Comparison of ENCODE assay signal across 7 mouse cellular contexts in the genomic region with DNA sequence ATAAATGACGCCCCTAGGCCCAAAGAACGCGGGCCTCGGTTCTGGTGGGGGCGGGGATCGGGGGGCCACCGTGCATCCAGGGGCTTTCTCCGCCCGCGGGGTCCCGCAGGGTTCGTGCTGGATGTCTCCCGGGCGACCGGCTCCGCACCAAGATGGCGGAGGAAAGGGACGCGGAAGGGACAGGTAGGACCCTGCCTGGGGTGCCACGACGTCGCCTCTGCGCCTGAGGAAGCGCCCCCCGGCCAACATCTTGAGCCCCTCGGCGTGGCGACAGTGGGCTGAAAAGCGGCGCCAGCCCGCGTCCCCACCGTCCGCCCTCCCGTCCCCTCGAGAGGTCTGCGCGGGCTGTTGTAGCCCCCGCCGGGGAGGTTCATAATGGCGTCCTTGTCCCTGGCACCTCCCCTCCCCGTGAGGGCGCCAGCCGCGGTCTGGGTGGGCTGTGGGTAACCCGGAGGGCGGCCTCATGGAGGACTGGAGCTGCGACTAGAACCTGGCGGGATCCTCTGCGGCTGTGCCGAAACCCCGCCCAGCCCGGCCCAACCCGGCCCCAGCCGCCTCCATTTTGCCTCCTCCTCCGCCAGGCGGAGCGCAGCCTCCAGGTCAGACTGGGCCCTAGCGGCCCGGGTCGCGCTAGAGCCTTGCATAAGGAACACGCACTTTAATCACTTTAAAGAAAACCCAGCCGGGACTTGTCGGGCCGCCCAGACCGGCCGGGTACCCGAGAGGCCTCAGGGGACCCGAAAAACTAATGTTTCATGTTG. TPM values are rescaled to one million over a fixed set of nuclear protein-coding genes. Genes with fewer than 3 reads are reported as not detected.
DNase-seq lines count a peak whose midpoint lies in the region; ATAC-seq and TF ChIP-seq lines count a peak whose summit lies in the region.

A gene (plus strand): TSS at position 135 of the 761 bp plus-strand sequence.

- H3K36me3 ChIP-seq in intestine, postnatal 0 days (ENCODE audit: control insufficient read depth, insufficient read depth): no peaks in the 10 kb centered on the region
- H3K36me3 ChIP-seq in midbrain, embryonic 12.5 days: no peaks in the 10 kb centered on the region
- no peaks in the 10 kb centered on the region for H3K36me3 ChIP-seq in small intestine, adult 2 months (ENCODE audit: control insufficient read depth, insufficient read depth, low read length)

- H3K4me3 ChIP-seq in intestine, postnatal 0 days (ENCODE audit: low read depth, low read length): peak within 1 kb of the TSS; percentile 73
- H3K4me3 ChIP-seq in midbrain, embryonic 12.5 days: peak within 1 kb of the TSS; percentile 70
- peak within 1 kb of the TSS; percentile 93 for H3K4me3 ChIP-seq in small intestine, adult 2 months (ENCODE audit: low read depth, low read length)

- peak; percentile 75 for TF ChIP-seq CTCF in intestine, postnatal 0 days (IDR thresholded peaks at IDR 0.05; ENCODE audit: low read depth)
- peak; percentile 55; the same call in 1 of the 2 replicates for TF ChIP-seq CTCF in small intestine, adult 2 months (IDR thresholded peaks at IDR 0.05; ENCODE audit: extremely low read depth, insufficient read length, insufficient replicate concordance, low read depth, low read length)

- no peaks in the 10 kb centered on the region for H3K4me1 ChIP-seq in intestine, postnatal 0 days (replicated peaks; ENCODE audit: control insufficient read depth, insufficient read depth, low read length)
- no peaks in the 10 kb centered on the region for H3K4me1 ChIP-seq in midbrain, embryonic 12.5 days
- H3K4me1 ChIP-seq in small intestine, adult 2 months (ENCODE audit: control insufficient read depth, insufficient read depth, insufficient read length, low read length): no peaks in the 10 kb centered on the region

- intact Hi-C loops in left cerebral cortex, postnatal 4 days (cut with DNase I): loop anchor here (2.0 to 5.0 kb wide), 2 partner anchors 69 to 84 kb away; a partner anchor contains a TSS

- peak; percentile 95 for ATAC-seq in intestine, postnatal 0 days
- peak; percentile 97 for ATAC-seq in midbrain, embryonic 12.5 days (ENCODE audit: low FRiP score, low read depth)

- peak; percentile 89 for DNase-seq in adrenal gland, adult 8-10 months
- peak; percentile 96 for DNase-seq in embryo, embryonic 9.5 days (ENCODE audit: extremely low spot score)
- DNase-seq in gastrocnemius, postnatal 4 days (ENCODE audit: low spot score in 2 of 2): peak; percentile 84 to 90
- peak; percentile 95 for DNase-seq in left cerebral cortex, postnatal 4 days

- H3K9ac ChIP-seq in intestine, postnatal 0 days (ENCODE audit: low read depth, low read length): peak within 1 kb of the TSS; percentile 99
- peak within 1 kb of the TSS; percentile 94 for H3K9ac ChIP-seq in midbrain, embryonic 12.5 days (replicated peaks)

- no peaks in the 10 kb centered on the region for H3K27me3 ChIP-seq in intestine, postnatal 0 days (replicated peaks; ENCODE audit: control insufficient read depth, insufficient read depth, low read length)
- H3K27me3 ChIP-seq in midbrain, embryonic 12.5 days: no peaks in the 10 kb centered on the region
- H3K27me3 ChIP-seq in small intestine, adult 2 months (ENCODE audit: control insufficient read depth, insufficient read depth, low read length): no peaks in the 10 kb centered on the region

- no peaks in the 10 kb centered on the region for H3K9me3 ChIP-seq in intestine, postnatal 0 days (ENCODE audit: control insufficient read depth)
- no peaks in the 10 kb centered on the region for H3K9me3 ChIP-seq in midbrain, embryonic 12.5 days

- H3K4me2 ChIP-seq in intestine, postnatal 0 days (replicated peaks; ENCODE audit: low read depth): peak within 1 kb of the TSS; percentile 79
- peak within 1 kb of the TSS; percentile 62 for H3K4me2 ChIP-seq in midbrain, embryonic 12.5 days (replicated peaks)

- peak within 1 kb of the TSS; percentile 100 for H3K27ac ChIP-seq in intestine, postnatal 0 days (ENCODE audit: low read depth, low read length)
- H3K27ac ChIP-seq in midbrain, embryonic 12.5 days (replicated peaks): peak within 1 kb of the TSS; percentile 100
- H3K27ac ChIP-seq in small intestine, adult 2 months (ENCODE audit: insufficient read depth, low read depth, low read length): peak within 1 kb of the TSS; percentile 99

- under 1% methylated on average over 68 of the region's 70 CpGs for WGBS in intestine, postnatal 0 days
- 0% methylated on average over 55 of the region's 70 CpGs for WGBS in midbrain, embryonic 12.5 days
- under 1% methylated on average over 70 of the region's 70 CpGs for WGBS in small intestine, adult 2 months

- peak; percentile 98 for TF ChIP-seq POLR2A in small intestine, adult 2 months (IDR thresholded peaks at IDR 0.05; ENCODE audit: low read depth, low read length)

RNA-seq across cellular contexts. Expression of the gene that starts here (rescaled TPM):
- total RNA-seq in adrenal gland, adult 8-10 months (2022): 1 to 10 TPM; 3.4 to 5.2 (median 4.1) TPM
- 1 to 10 TPM; 6.4 to 6.5 TPM for total RNA-seq in gastrocnemius, postnatal 4 days (2021)
- 7.9 and 8.1 TPM in 2 replicates for polyA plus RNA-seq in intestine, postnatal 0 days (2015; fragmentation: Nextera tagmentation; extraction: Ambion mirVana)
- total RNA-seq in left cerebral cortex, postnatal 4 days (2021): 1 to 10 TPM; 6.2 to 8.3 TPM
- 8.4 and 9.0 TPM in 2 replicates for polyA plus RNA-seq in midbrain, embryonic 12.5 days (2016; fragmentation: Nextera tagmentation; extraction: Ambion mirVana)
- polyA plus RNA-seq in small intestine, adult 2 months (2012; rRNA removed): 0.04 TPM in 2 replicates

Comparison
In these comparisons a context has a peak if more than half of its experiments do, and no peak if none do; other contexts are left out.
1. Peak in every context shown above with its lines: DNase-seq, ATAC-seq, H3K4me3 ChIP-seq and H3K27ac ChIP-seq.